13 mouse cellular contexts compared by ENCODE assay signal in genomic region chr10:95147136-95147901, GRCm38 (mm10).
A peak's percentile ranks its signal among the peaks of the same experiment; 100 is the strongest.
DNase-seq lines count a peak whose midpoint lies in the region; ATAC-seq and TF ChIP-seq lines count a peak whose summit lies in the region.
"Had no signal": no experiment of that assay in that cellular context is flagged by ENCODE, and none has a peak within 500 bp of the region (broad histone marks: within the 10 kb centered on the region; RNA-seq: fewer than 3 reads in every experiment).

No protein-coding gene starts in this region.

- H3K4me3 ChIP-seq in heart, embryonic 11.5 days (ENCODE audit: low read depth, low read length), result no peak overlapping the region
- no peak overlapping the region for H3K4me3 ChIP-seq in kidney, adult 2 months (ENCODE audit: insufficient read depth, low read depth, low read length)
- H3K4me3 ChIP-seq in lung, postnatal 0 days (ENCODE audit: low read depth, low read length), result no peak overlapping the region
- no peak overlapping the region for H3K4me3 ChIP-seq in stomach, embryonic 16.5 days (replicated peaks; ENCODE audit: low read length)
- H3K4me3 ChIP-seq: embryonic facial prominence, embryonic 12.5 days; hindbrain, embryonic 13.5 days; liver, embryonic 13.5 days had no signal

- no peak for TF ChIP-seq POLR2A in kidney, adult 2 months (IDR thresholded peaks at IDR 0.05; ENCODE audit: low read depth, low read length)

- H3K27ac ChIP-seq in heart, embryonic 11.5 days (ENCODE audit: low read depth, low read length), result no peak overlapping the region
- no peak overlapping the region for H3K27ac ChIP-seq in kidney, adult 2 months (ENCODE audit: insufficient read depth, low read depth, low read length)
- H3K27ac ChIP-seq in lung, postnatal 0 days (ENCODE audit: low read length), result peak overlapping the region; percentile 68
- peak overlapping the region; percentile 38; the same call in 1 of the 2 replicates for H3K27ac ChIP-seq in stomach, embryonic 16.5 days (ENCODE audit: low read length)
- H3K27ac ChIP-seq: embryonic facial prominence, embryonic 12.5 days; hindbrain, embryonic 13.5 days; liver, embryonic 13.5 days had no signal

- ATAC-seq in heart, embryonic 11.5 days (replicated peaks; ENCODE audit: insufficient number of reproducible peaks, low FRiP score, low TSS enrichment), result no peak
- no peak for ATAC-seq in lung, postnatal 0 days
- no peak for ATAC-seq in stomach, embryonic 16.5 days (ENCODE audit: insufficient read depth, low FRiP score)

- H3K4me2 ChIP-seq in heart, embryonic 11.5 days, result no peak overlapping the region
- H3K4me2 ChIP-seq in lung, postnatal 0 days (replicated peaks; ENCODE audit: low read depth, low read length), result no peak overlapping the region
- no peak overlapping the region for H3K4me2 ChIP-seq in stomach, embryonic 16.5 days (ENCODE audit: low read depth, low read length)
- H3K4me2 ChIP-seq: embryonic facial prominence, embryonic 12.5 days; hindbrain, embryonic 13.5 days; liver, embryonic 13.5 days had no signal

- peak; percentile 93 for DNase-seq in heart, adult 11 months
- no peak for DNase-seq in kidney, adult 2 months
- DNase-seq in kidney, adult 8-10 months, result no peak
- DNase-seq in lung, postnatal 0 days (ENCODE audit: low spot score), result no peak
- no peak for DNase-seq in lung, postnatal 14 days
- DNase-seq in layer of hippocampus, postnatal 36 days, result no peak
- DNase-seq: cerebellum, adult 2 months; liver, embryonic 13.5 days had no signal

- H3K36me3 ChIP-seq in heart, embryonic 11.5 days (ENCODE audit: control insufficient read depth, insufficient read depth, low read length), result no peaks in the 10 kb centered on the region
- H3K36me3 ChIP-seq in kidney, adult 2 months (ENCODE audit: control insufficient read depth, insufficient read depth, low read length), result no peaks in the 10 kb centered on the region
- H3K36me3 ChIP-seq in lung, postnatal 0 days (ENCODE audit: insufficient read depth, low read length), result no peaks in the 10 kb centered on the region
- H3K36me3 ChIP-seq in stomach, embryonic 16.5 days (ENCODE audit: control insufficient read depth, insufficient read depth, low read length), result no peaks in the 10 kb centered on the region
- H3K36me3 ChIP-seq: embryonic facial prominence, embryonic 12.5 days; G1E; hindbrain, embryonic 13.5 days; liver, embryonic 13.5 days had no signal

- H3K4me1 ChIP-seq in heart, embryonic 11.5 days (ENCODE audit: control insufficient read depth, insufficient read depth, low read length), result peaks cover 44% of the 10 kb centered on the region
- peaks cover 23% of the 10 kb centered on the region for H3K4me1 ChIP-seq in kidney, adult 2 months (ENCODE audit: control insufficient read depth, insufficient read depth, low read length)
- H3K4me1 ChIP-seq in lung, postnatal 0 days (ENCODE audit: insufficient read depth, low read depth, low read length), result peaks cover 27% of the 10 kb centered on the region
- peaks cover 49% of the 10 kb centered on the region for H3K4me1 ChIP-seq in stomach, embryonic 16.5 days (ENCODE audit: control insufficient read depth, insufficient read depth, low read length)

- no peak overlapping the region for H3K9ac ChIP-seq in heart, embryonic 11.5 days (ENCODE audit: low read depth, low read length)
- no peak overlapping the region for H3K9ac ChIP-seq in lung, postnatal 0 days (replicated peaks; ENCODE audit: low read depth)
- H3K9ac ChIP-seq in stomach, embryonic 16.5 days (ENCODE audit: low read length), result no peak overlapping the region
- H3K9ac ChIP-seq: embryonic facial prominence, embryonic 12.5 days; hindbrain, embryonic 13.5 days; liver, embryonic 13.5 days had no signal

- no peak for TF ChIP-seq EP300 in lung, postnatal 0 days (IDR thresholded peaks at IDR 0.05)

- peak; percentile 29; the same call in 1 of the 2 replicates for TF ChIP-seq CTCF in kidney, adult 2 months (conservative IDR thresholded peaks at IDR 0.05; ENCODE audit: insufficient read depth, insufficient read length, low read depth, low read length)
- peak; percentile 24 for TF ChIP-seq CTCF in lung, postnatal 0 days (IDR thresholded peaks at IDR 0.05)

- H3K27me3 ChIP-seq in heart, embryonic 11.5 days (ENCODE audit: control insufficient read depth, insufficient read depth, low read length), result no peaks in the 10 kb centered on the region
- H3K27me3 ChIP-seq in kidney, adult 2 months (replicated peaks; ENCODE audit: control insufficient read depth, insufficient read depth, low read length), result no peaks in the 10 kb centered on the region
- no peaks in the 10 kb centered on the region for H3K27me3 ChIP-seq in lung, postnatal 0 days (replicated peaks; ENCODE audit: insufficient read depth, low read length)
- H3K27me3 ChIP-seq in stomach, embryonic 16.5 days (ENCODE audit: control insufficient read depth, insufficient read depth, low read length), result no peaks in the 10 kb centered on the region
- H3K27me3 ChIP-seq: embryonic facial prominence, embryonic 12.5 days; hindbrain, embryonic 13.5 days; liver, embryonic 13.5 days had no signal

- H3K9me3 ChIP-seq in heart, embryonic 11.5 days (replicated peaks; ENCODE audit: control insufficient read depth, low read length), result no peaks in the 10 kb centered on the region
- H3K9me3 ChIP-seq in lung, postnatal 0 days (ENCODE audit: low read length), result no peaks in the 10 kb centered on the region
- no peaks in the 10 kb centered on the region for H3K9me3 ChIP-seq in stomach, embryonic 16.5 days (replicated peaks; ENCODE audit: control insufficient read depth, low read length)
- H3K9me3 ChIP-seq: embryonic facial prominence, embryonic 12.5 days; G1E; hindbrain, embryonic 13.5 days; liver, embryonic 13.5 days had no signal

- 80% methylated on average over 6 of the region's 6 CpGs for WGBS in heart, embryonic 11.5 days (ENCODE audit: insufficient replicate concordance)
- 82% methylated on average over 6 of the region's 6 CpGs for WGBS in kidney, adult 2 months
- 85% methylated on average over 6 of the region's 6 CpGs for WGBS in lung, postnatal 0 days
- 85% methylated on average over 6 of the region's 6 CpGs for WGBS in stomach, embryonic 16.5 days

Comparison
In these comparisons a context has a peak if more than half of its experiments do, and no peak if none do; other contexts are left out.
1. H3K27ac ChIP-seq: peak in lung, postnatal 0 days (single experiment) and stomach, embryonic 16.5 days (single experiment); none in heart, embryonic 11.5 days (single experiment) and kidney, adult 2 months (single experiment).